Mouse (Mus musculus) gastrocnemius, adult 2 months (tissue): ENCODE data around the gene Fam160a1. TPM values are rescaled to one million over a fixed set of nuclear protein-coding genes. Genes with fewer than 3 reads are reported as not detected.

Source experiments
- DNase-seq: peaks from one replicate; pipeline ENCODE4 v3.0.0; 2022
- H3K27ac ChIP-seq: fragments of 200-600 bp; 2 replicates; pipeline ENCODE4 v1.8.1; 2022; ENCODE audit warnings: mild to moderate bottlenecking
- H3K4me3 ChIP-seq: fragments of 200-600 bp; 2 replicates; pipeline ENCODE4 v1.8.1; 2022; ENCODE audit warnings: mild to moderate bottlenecking, moderate library complexity
- CTCF ChIP-seq: fragments of 200-600 bp; IDR thresholded peaks from 2 replicates; pipeline ENCODE4 v1.8.1; 2022; ENCODE audit warnings: antibody characterized with exemption, mild to moderate bottlenecking, moderate library complexity
- intact Hi-C: fragments of 180-260 bp; cut with DNase I; formaldehyde crosslinking; loops from one replicate; pipeline ENCODE4 v1.15.1; 2025
- total RNA-seq, 2 experiments: library from RNA; stranded (reverse); gene quantifications; 2 replicates each; pipeline ENCODE4 v1.2.3; 2021

Fam160a1 gene
- total RNA-seq, 2 experiments from 2014 or later = 54.3 to 56.8 TPM

DNA sequence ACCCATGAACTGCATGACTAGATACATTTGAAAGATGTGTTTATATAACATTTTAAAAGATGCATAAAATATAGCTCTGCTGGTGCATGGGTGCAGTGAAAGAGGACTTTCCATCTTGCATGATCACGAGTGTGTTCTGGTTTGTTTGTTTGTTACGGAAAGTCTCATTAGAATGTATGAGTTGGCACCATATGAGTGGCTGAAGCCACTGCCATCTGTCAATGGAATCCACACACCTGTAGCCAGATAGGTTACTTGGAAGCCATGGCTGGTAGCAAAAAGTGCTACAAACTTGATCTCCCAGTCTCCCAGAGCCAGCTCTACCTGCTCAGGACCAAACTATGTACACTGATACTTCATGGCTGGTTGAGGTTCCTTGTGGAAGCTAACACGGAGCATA is 161.6 kb downstream of the Fam160a1 start:
- intact Hi-C loops = no loop called here
- Histone ChIP-seq H3K4me3 (no peak overlapping the region), H3K27ac (no peak overlapping the region)
- no peak for TF ChIP-seq CTCF
- DNase-seq = no peak

DNA sequence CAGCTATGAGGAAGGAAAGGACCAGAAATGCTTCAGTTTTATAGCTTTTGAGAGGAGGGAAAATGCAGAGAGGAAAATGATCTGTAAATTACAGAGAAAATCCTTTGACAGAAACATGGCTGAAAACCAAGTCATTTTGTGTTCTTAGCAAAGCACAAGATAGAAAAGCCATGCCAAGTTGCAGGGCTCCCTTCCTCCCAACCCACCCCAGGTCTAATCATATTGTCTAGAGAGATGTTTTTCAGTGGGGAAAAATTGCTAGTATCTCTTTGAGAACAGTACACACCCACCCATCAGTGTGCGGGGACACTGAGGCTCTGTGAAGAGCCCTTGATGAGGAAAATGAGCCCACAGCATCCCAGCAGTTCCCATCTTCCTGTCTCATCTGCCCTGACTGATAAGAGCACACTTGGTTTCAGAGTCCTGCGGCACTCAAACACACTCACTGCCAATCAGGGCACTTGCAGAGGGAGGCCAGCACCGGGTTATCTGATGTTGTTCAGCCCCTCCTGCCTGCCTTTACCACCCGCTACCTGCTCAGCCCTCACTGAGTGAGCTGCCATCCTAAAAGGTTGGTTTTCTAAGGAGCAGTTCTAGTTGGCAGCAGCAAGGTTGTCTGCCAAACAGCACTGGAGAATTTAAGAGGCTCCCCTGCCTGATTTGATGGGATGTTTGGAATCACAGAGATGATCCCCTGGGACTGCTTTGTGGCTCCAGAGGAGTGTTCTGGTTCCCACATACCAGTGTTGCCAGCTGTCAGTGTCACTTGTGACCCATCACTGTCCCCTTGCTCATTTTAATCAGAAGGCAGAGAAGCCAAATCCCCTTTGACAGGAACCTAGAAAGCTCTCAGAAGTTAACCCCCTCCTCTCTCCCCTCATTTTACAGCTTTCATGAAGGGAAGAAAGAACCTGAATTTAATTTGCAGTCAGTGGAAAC is 164.1 kb downstream of the Fam160a1 start:
- intact Hi-C loops = no loop called here
- Histone ChIP-seq H3K27ac (no peak overlapping the region), H3K4me3 (no peak overlapping the region)
- no peak for DNase-seq
- TF ChIP-seq CTCF = no peak

DNA sequence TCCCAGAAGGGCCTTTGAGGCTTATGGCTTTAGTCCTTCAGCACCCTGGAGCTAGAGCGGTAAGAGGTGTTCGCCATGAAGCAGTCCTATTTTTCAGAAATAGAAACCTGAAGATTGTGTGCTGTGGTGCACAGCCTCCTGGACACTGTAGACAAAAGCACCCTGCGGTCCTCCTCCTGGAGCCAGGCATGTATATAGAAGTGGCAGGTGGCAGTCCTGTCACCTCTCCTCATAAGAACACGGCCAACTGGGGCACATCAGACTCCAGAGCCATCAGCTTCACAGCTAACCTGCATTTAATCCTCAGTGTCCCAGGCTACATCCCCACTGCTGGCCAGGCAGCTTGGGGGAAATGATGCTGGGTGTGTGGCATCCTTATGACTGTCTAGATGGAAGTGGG is 167.9 kb downstream of the Fam160a1 start:
- no peak for TF ChIP-seq CTCF
- no peak for DNase-seq

DNA sequence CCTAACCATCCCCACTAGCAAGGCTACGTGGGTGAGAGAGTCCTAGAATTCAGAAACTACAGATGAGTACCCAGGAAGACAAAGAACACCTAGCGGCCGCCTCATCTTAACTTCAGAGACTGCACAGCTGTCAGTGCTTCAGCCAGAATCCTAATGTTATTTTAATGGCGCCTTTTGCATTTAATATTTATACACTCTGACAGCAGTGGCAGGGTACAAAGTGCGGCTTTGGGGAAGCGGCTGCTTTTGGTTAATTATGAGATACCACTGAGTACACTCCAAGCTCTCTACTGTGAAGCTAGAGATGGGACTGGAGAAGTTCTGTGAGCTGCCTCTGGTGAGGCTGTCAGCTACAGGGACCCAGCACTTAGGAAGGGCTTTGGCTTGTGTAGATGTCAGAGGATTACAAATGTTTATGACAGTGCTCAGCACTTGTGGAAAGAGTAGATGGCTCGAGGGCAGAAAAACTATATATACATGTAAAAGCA is 171.5 kb downstream of the Fam160a1 start:
- no peak overlapping the region for H3K27ac ChIP-seq
- intact Hi-C loops = no loop called here
- no peak for DNase-seq
- no peak overlapping the region for H3K4me3 ChIP-seq
- TF ChIP-seq CTCF = no peak

More for the DNA sequence above, 167.9 kb downstream of the Fam160a1 start:
- intact Hi-C loops = no loop called here
- H3K27ac ChIP-seq = no peak overlapping the region
- H3K4me3 ChIP-seq = no peak overlapping the region

DNA sequence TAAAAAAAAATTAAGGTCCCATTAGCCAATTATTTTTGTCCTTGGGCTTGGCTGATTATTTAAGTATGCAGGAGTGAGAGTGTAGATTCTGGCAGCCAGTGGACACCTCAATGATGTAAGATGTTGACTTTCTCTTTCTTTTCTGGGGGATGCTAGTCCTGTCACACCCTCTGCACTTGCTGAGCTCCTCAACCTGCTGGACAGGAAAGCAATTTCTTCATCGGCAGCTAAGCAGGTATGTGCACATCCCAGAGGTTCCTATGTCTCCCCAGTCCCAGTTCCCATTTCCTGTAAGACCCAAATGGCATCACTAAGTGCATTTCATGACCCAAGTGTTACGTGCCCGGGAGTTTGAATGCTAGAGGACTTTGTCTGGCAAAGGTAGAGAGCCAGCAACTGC is 172.3 kb downstream of the Fam160a1 start:
- no peak overlapping the region for H3K27ac ChIP-seq
- intact Hi-C loops = no loop called here
- H3K4me3 ChIP-seq = no peak overlapping the region
- no peak for DNase-seq
- no peak for TF ChIP-seq CTCF

DNA sequence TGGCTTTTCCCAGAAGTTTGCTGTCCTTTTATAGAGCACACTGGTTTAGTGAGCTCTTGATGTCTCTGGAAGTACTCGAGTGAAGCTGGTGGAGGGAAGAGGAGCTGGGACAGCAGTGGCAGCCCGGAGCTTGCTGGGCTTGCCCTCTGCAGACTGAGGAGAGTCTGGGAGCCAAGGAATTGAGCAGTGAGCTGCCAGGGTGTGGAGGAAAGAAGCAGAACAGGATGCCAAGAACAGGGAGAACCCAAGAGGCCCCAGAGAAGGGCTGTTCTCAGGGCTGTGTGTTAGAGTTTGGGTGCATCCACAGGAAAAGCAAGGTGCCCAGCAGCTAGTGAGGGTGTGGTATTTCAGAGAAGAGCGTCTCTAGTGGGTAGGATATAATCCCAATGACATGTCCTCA is 175.3 kb downstream of the Fam160a1 start:
- no peak for TF ChIP-seq CTCF
- intact Hi-C loops = no loop called here
- H3K4me3 ChIP-seq = no peak overlapping the region
- no peak overlapping the region for H3K27ac ChIP-seq
- peak; percentile 38 for DNase-seq

DNA sequence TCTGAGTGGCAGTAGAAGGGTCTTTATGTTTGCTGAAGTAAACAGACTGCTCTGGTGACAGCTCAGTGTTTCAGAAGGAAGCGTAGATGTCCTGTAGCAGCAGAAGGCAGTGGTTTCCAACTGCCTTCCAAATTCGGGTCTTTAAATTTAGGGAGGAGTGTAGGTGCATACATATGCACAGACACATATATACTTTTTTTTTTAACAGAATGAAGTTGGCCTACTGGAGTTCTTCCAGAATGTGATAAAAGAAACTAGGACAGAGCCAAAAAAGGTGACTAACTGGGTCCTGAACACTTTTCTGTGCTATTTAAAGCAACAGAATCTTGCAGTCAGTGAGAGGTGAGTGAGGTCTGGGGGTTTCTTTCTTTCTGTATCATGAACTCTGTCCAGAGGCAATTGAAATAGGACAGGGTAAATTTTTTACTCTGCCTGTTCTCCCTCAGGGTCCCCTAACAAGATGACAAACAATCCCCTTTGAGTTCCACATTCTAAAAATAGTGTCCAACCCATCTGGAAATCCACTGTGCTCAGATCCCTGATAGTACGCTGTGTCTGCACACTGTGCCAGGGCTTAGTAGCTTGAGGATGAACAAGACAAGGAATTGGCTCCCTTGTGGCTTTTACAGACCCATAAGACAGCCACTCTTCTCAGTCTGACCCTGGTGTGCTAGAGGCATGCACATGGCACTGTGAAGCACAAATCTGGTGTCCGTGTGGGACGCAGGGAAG is 180.2 kb downstream of the Fam160a1 start:
- DNase-seq = no peak
- no peak for TF ChIP-seq CTCF
- Histone ChIP-seq H3K4me3 (no peak overlapping the region), H3K27ac (no peak overlapping the region)
- intact Hi-C loops = loop anchor here (5.0 kb wide), 1 partner anchor 255 kb away; no protein-coding TSS in a partner anchor

DNA sequence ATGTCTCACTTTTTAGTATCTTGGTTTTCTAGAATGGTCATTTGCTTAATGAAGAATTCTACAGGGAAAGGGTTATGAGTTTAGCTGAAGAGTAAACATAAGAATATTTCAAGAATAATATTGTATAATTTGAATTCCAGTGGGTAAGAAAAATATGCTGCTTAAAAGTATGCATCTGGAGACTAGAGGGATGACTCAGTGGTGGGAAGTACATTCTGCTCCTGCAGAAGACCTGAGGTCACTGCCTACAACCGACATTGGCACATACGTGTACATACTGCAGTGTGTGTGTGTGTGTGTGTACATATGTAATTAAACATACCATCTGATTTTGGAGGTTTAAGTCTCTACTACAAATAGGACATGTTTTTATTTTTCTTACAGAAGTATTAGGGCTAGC is 181.5 kb downstream of the Fam160a1 start:
- no peak overlapping the region for H3K4me3 ChIP-seq
- no peak overlapping the region for H3K27ac ChIP-seq
- no peak for DNase-seq
- intact Hi-C loops = loop anchor here (5.0 kb wide), 1 partner anchor 253 kb away; no protein-coding TSS in a partner anchor
- TF ChIP-seq CTCF = no peak

DNA sequence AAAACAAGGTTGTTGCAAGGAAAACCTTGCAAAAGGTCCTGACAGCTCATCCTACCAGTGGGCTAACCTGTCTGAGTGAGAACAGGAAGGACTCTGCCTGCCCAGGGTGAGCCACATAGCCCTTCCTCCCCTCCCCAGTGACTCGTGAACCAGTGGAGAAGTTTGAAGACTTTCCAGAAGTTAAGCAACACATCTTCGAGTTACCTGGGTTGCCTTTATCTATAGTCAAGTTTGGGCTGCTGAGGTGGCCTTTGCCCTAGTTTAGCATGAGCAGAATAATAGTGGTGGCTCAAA is 182.0 kb downstream of the Fam160a1 start:
- TF ChIP-seq CTCF = no peak
- no peak overlapping the region for H3K27ac ChIP-seq
- H3K4me3 ChIP-seq = no peak overlapping the region
- no peak for DNase-seq
- intact Hi-C loops = loop anchor here (5.0 kb wide), 1 partner anchor 253 kb away; no protein-coding TSS in a partner anchor

DNA sequence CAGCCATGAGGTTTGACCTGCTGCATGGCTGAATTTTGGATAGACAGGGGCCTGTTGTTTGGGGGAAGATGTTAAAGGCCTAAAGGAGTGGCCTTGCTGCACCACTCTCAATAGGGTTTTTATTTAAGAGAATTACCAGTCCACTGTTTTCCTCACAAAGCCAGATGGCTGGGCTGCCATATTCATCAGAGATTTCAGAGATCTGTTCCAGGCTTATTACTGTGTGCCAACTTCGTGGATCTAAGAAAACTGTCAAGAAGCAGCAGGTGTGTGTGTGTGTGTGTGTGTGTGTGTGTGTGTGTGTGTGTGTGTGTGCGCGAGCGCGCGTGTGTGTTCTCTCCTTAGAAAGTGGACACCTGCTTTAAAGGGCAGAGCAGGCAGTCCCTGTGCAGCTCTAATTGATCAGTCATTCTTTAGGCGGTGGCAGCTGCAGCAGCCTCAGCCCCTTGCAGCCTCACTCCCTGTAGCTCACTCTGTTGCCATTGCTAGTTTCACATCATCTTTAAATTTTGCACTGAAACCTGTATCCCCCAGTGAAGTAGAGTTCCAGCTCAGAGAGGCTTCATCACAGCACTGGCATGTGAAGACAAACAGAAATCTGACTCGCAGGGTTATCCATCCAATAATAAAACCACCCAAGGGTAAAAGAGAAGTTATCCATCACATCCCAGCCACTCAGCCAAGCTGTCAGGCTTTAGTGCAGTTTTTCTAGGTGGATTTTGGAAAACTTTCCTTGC is 182.5 kb downstream of the Fam160a1 start:
- DNase-seq = no peak
- TF ChIP-seq CTCF = no peak
- Histone ChIP-seq H3K27ac (peak overlapping the region; percentile 48), H3K4me3 (no peak overlapping the region)
- intact Hi-C loops = loop anchor here (5.0 kb wide), 1 partner anchor 252 kb away; no protein-coding TSS in a partner anchor

DNA sequence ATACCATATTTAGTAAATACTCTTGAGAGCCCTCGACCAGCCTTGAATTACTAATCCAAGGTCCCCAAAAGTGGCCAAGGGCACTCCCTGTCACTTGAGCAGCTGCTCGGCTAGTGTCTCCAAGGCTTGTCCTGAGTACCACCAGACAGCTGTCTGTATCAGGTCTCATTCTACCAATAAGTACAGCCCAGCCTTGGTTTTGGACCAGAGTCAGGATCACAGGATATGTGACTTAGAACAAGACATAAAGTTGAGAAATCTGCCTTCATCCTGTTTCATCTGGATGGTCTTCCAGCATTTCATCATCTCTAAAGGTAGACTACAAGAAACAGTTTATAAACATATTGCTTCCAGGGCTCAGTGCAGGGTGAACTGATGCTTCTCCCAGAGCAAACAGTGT is 183.4 kb downstream of the Fam160a1 start:
- no peak overlapping the region for H3K4me3 ChIP-seq
- peak overlapping the region; percentile 48 for H3K27ac ChIP-seq
- intact Hi-C loops = no loop called here
- peak; percentile 59 for DNase-seq
- TF ChIP-seq CTCF = no peak

DNA sequence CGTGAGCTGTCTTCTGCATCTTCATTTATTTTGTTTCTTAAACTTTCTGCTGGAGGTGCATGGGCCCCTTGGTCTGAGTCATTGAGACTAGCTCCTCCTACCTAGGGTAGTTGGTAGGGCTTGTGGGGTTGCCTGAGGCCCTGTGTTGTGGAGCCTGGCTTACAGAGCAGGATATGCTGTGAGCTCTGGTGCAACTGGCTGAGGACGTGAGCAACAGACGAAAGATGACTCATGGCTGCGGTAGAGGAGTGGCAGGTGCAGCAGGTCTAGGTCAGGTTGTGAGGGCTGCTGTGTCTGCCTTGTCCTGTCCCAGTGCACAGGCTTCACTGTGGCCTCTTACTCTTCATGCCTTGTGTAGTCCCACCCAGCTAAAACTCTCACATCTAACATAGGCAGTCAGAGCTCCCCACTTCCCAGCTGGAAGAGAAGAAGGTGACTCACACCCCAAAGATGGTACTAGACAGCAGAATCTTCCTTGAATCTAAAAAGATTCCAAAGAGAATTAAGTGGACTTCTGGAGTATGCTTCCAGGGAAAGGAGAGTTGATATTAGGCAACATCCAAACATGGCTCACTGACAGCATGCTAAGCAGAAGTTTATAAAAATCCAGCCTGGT is 187.1 kb downstream of the Fam160a1 start:
- H3K4me3 ChIP-seq = no peak overlapping the region
- intact Hi-C loops = no loop called here
- DNase-seq = no peak

More for the DNA sequence above, 187.1 kb downstream of the Fam160a1 start:
- no peak for TF ChIP-seq CTCF
- H3K27ac ChIP-seq = no peak overlapping the region
